ENCODE assay signal across 16 mouse cellular contexts in the genomic region with DNA sequence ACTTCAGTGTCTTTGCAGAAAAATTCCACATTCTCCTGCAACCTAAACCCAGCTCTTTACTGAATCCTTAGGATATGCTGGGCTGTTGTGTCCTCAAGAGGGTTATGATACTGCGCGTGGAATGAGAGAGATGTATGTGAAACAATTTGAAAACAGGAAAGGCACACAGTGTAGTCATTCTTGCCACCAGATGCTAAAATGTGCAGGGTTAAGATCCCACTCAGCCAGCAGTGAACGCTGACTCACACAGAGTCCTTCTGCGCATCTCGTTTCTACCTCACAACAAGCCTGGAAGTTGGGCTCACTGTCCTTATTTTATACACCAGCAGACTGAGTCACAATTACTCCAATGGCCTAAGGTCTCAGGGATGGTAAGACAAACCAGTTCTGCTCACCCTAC.
"Had no signal": no experiment of that assay in that cellular context is flagged by ENCODE, and none has a peak within 500 bp of the region (broad histone marks: within the 10 kb centered on the region; RNA-seq: fewer than 3 reads in every experiment).

No protein-coding gene starts in this region.

- H3K36me3 ChIP-seq: limb, embryonic 15.5 days; liver, embryonic 12.5 days; midbrain, embryonic 13.5 days; neural tube, embryonic 15.5 days had no signal

- H3K27ac ChIP-seq: kidney, postnatal 0 days; limb, embryonic 15.5 days; liver, embryonic 12.5 days; midbrain, embryonic 13.5 days had no signal

- H3K4me3 ChIP-seq: limb, embryonic 15.5 days; liver, embryonic 12.5 days; midbrain, embryonic 13.5 days; myocyte; neural tube, embryonic 15.5 days had no signal

- H3K9me3 ChIP-seq: limb, embryonic 15.5 days; liver, embryonic 12.5 days; midbrain, embryonic 13.5 days; neural tube, embryonic 15.5 days had no signal

- DNase-seq: kidney, adult 9 months; kidney, postnatal 36 days; layer of hippocampus, adult 9-11 months; lung, embryonic 14.5 days; lung, postnatal 10 days; lung, postnatal 4 days; right cerebral cortex, postnatal 4 days; spleen, adult 18-20 months; thymus, adult 18-20 months; thymus, postnatal 14 days had no signal

- H3K4me2 ChIP-seq: limb, embryonic 15.5 days; liver, embryonic 12.5 days; lung, embryonic 14.5 days; midbrain, embryonic 13.5 days; neural tube, embryonic 15.5 days had no signal

- ATAC-seq: liver, embryonic 12.5 days had no signal

- H3K9ac ChIP-seq: limb, embryonic 15.5 days; liver, embryonic 12.5 days; lung, embryonic 14.5 days; midbrain, embryonic 13.5 days; neural tube, embryonic 15.5 days had no signal

- H3K27me3 ChIP-seq: limb, embryonic 15.5 days; neural tube, embryonic 15.5 days had no signal
